Mouse (Mus musculus) stomach, postnatal 0 days (tissue): ENCODE measurements around the gene Actn1.

ENCODE experiments used
- CTCF ChIP-seq: IDR thresholded peaks from 2 replicates; pipeline ENCODE4 v1.5.1; 2016; ENCODE audit warnings: antibody characterized with exemption, low read depth, mild to moderate bottlenecking, moderate library complexity
- EP300 ChIP-seq: optimal IDR thresholded peaks from 2 replicates; pipeline ENCODE3; 2016; ENCODE audit warnings: antibody characterized with exemption

DNA sequence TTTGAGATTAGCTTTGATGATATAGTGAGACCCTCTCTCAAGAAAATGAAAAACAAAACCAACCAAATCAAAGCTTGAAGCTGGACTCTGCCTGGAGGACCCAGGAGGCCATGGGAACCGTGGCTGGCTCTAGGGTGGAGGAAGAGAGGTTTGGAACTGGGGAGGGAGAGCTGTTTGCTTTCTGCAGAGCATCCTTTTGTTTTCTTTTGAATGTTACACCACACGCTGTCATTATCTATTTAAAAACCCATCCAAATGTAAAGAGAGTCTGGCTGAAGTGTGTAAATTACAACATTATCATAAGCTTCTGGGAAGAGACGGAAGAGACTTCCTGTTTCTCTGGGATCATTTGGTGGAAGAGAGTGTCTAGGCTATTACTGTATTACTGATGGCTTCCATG lies 43.1 kb downstream of the Actn1 start:
- no peak for TF ChIP-seq EP300
- no peak for TF ChIP-seq CTCF
